Mouse (Mus musculus) E14TG2a.4 (cell line): ENCODE data around the gene Man2a1.

Source experiments
- CTCF ChIP-seq: conservative IDR thresholded peaks from 2 replicates; pipeline ENCODE4 v1.5.1; 2014; ENCODE audit warnings: low read length
- POU5F1 ChIP-seq: IDR thresholded peaks from 2 replicates; pipeline ENCODE4 v1.6.1; 2014; ENCODE audit warnings: low read length, borderline replicate concordance

DNA sequence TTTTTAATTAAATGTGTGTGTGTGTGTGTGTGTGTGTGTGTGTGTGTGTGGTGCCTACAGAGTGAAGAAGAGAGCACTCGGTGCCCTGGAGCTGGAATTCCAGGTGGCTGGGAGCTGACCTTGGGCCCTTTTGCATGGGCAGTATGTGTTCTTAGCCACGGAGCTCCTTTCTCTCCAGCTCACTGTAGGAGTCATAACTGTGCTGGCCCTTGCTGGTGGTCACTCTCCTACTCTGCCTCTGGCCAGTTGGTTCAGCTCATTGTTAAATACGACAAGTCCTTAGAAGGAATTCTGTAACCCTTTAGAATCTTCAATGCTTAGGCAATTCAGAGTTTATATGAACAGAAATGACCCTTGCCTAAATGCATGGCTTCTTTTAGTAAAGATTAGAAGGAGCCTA, 12.8 kb downstream of the Man2a1 start:
- no peak for TF ChIP-seq CTCF
- no peak for TF ChIP-seq POU5F1
